Mouse (Mus musculus): ENCODE measurements around the gene Pms1.

The Pms1 gene

GRCm38 (mm10) chr1:53201630-53202199, 95.1 kb downstream of the Pms1 start:
- no peak for DNase-seq (ENCODE audit: low read depth in 2 of 2, low spot score in 2 of 2)

- DNase-seq (ENCODE audit: low read depth in 2 of 2, low spot score in 2 of 2), result no peak
Observed at GRCm38 (mm10) chr1:53194536-53194935, 102.3 kb downstream of the Pms1 start.

GRCm38 (mm10) chr1:53191234-53191633, 105.6 kb downstream of the Pms1 start:
- DNase-seq (ENCODE audit: low read depth in 2 of 2, low spot score in 2 of 2), result no peak

DNA sequence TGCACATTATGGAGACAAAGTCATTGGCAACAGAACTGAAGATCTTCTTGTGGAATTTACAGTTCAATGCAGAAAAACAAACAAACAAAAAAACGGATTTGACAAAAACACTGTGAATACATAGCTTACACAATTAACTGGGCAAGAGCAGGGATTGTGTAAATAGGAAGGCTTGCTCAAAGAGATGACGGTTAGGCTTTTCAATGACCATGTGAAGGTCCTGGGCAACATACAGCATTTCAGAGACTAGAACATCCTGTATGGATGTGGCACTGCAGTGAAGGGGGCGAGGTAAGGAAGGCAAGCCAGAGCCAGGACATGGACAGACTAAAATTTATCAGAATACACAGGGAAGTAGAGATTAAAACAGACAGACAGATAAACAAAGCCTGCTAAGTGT, 107.2 kb downstream of the Pms1 start:
- DNase-seq (ENCODE audit: low read depth in 2 of 2, low spot score in 2 of 2), result no peak

DNA sequence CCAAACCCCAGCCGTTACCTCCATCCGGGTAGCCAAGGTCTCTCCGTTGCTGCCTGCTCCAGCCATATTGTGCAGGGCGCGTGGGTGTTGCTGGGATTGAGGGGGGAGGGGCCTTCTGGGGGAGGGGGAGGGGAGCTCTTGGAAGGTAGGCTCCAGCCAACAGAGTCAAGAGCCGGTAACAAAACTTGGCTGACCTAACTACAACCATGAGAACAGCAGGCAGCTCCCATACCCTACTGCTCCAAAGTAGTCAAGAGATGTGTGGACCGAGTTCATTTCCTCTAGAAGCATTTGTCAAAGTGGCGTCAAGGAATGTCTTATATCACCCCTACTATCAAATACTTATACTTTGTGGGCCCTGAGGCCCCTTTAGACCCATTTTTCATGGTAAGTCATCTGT, 109.3 kb downstream of the Pms1 start, which contains the start of gene 1700019A02Rik:
1700019A02Rik (minus strand) TSS at position 101 of the 400 bp plus-strand sequence.
- no peak for DNase-seq (ENCODE audit: low read depth in 2 of 2, low spot score in 2 of 2)

- DNase-seq (ENCODE audit: low read depth in 2 of 2, low spot score in 2 of 2), result no peak
Observed at GRCm38 (mm10) chr1:53186301-53186700, 110.5 kb downstream of the Pms1 start.

GRCm38 (mm10) chr1:53157715-53158114, 139.1 kb downstream of the Pms1 start:
- DNase-seq (ENCODE audit: low read depth in 2 of 2, low spot score in 2 of 2), result no peak

Data from CD8-positive naive resting alpha-beta T cell, adult 2 months (primary cell).